Mouse (Mus musculus): ENCODE measurements around the gene Slc51a. TPM values are rescaled to one million over a fixed set of nuclear protein-coding genes. Genes with fewer than 3 reads are reported as not detected.
A peak's percentile ranks its signal among the peaks of the same experiment; 100 is the strongest.

The Slc51a gene
- polyA plus RNA-seq, 1 experiment from 2014 or later = 0.04 TPM

- TF ChIP-seq CTCF (IDR thresholded peaks at IDR 0.05) = no peak
- POLR2A ChIA-PET = no interaction called here
- H3K27me3 ChIP-seq = no peaks in the 10 kb centered on the region
- no peak for ATAC-seq
- CTCF ChIA-PET = interaction anchor here (1.5 to 2.4 kb wide), 3 partner anchors 10 to 113 kb away, joined by 4 to 14 read pairs (median 5); no protein-coding TSS in a partner anchor
- in situ Hi-C loops (cut with MboI; ENCODE audit: low pct_unique_long_range_greater_than_20kb) = no loop called here
- no peak for DNase-seq (ENCODE audit: low read depth, low spot score)
Observed at GRCm38 (mm10) chr16:32509066-32509942, 21.6 kb upstream of the Slc51a start.

- H3K27me3 ChIP-seq = peaks cover 1% of the 10 kb centered on the region
- ChIA-PET POLR2A (no interaction called here), CTCF (interaction anchor here (1.2 to 2.4 kb wide), 6 partner anchors 9 to 122 kb away, joined by 3 to 14 read pairs (median 4); no protein-coding TSS in a partner anchor)
- DNase-seq (ENCODE audit: low read depth, low spot score) (no peak), ATAC-seq (no peak)
- TF ChIP-seq CTCF (IDR thresholded peaks at IDR 0.05) = no peak
- in situ Hi-C loops (cut with MboI; ENCODE audit: low pct_unique_long_range_greater_than_20kb) = no loop called here
Observed at GRCm38 (mm10) chr16:32508506-32509065, 20.9 kb upstream of the Slc51a start.

GRCm38 (mm10) chr16:32508035-32508434 is 20.4 kb upstream of the Slc51a start:
- ATAC-seq (no peak), DNase-seq (ENCODE audit: low read depth, low spot score) (no peak)
- in situ Hi-C loops (cut with MboI; ENCODE audit: low pct_unique_long_range_greater_than_20kb) = no loop called here
- CTCF ChIA-PET = interaction anchor here (0.8 to 2.4 kb wide), 8 partner anchors 8 to 123 kb away, joined by 3 to 14 read pairs (median 4); no protein-coding TSS in a partner anchor
- H3K27me3 ChIP-seq = peaks cover 3% of the 10 kb centered on the region
- POLR2A ChIA-PET = no interaction called here
- TF ChIP-seq CTCF (IDR thresholded peaks at IDR 0.05) = no peak

- DNase-seq (ENCODE audit: low read depth, low spot score) (no peak), ATAC-seq (no peak)
- peaks cover 3% of the 10 kb centered on the region for H3K27me3 ChIP-seq
- in situ Hi-C loops (cut with MboI; ENCODE audit: low pct_unique_long_range_greater_than_20kb) = no loop called here
- POLR2A ChIA-PET = no interaction called here
- no peak for TF ChIP-seq CTCF (IDR thresholded peaks at IDR 0.05)
- CTCF ChIA-PET = interaction anchor here (0.8 to 2.4 kb wide), 8 partner anchors 8 to 123 kb away, joined by 3 to 14 read pairs (median 4); no protein-coding TSS in a partner anchor
Observed at GRCm38 (mm10) chr16:32507407-32507806, 19.7 kb upstream of the Slc51a start.

GRCm38 (mm10) chr16:32506868-32507267 is 19.2 kb upstream of the Slc51a start:
- no peak for TF ChIP-seq CTCF (IDR thresholded peaks at IDR 0.05)
- in situ Hi-C loops (cut with MboI; ENCODE audit: low pct_unique_long_range_greater_than_20kb) = no loop called here
- ChIA-PET CTCF (no interaction called here), POLR2A (no interaction called here)
- no peak for ATAC-seq
- no peak for DNase-seq (ENCODE audit: low read depth, low spot score)
- peaks cover 3% of the 10 kb centered on the region for H3K27me3 ChIP-seq

GRCm38 (mm10) chr16:32506298-32506697 is 18.6 kb upstream of the Slc51a start:
- TF ChIP-seq CTCF (IDR thresholded peaks at IDR 0.05) = no peak
- DNase-seq (ENCODE audit: low read depth, low spot score) = no peak
- peaks cover 4% of the 10 kb centered on the region for H3K27me3 ChIP-seq
- ChIA-PET CTCF (no interaction called here), POLR2A (no interaction called here)
- in situ Hi-C loops (cut with MboI; ENCODE audit: low pct_unique_long_range_greater_than_20kb) = no loop called here
- no peak for ATAC-seq

GRCm38 (mm10) chr16:32503633-32504032 is 16.0 kb upstream of the Slc51a start:
- peaks cover 6% of the 10 kb centered on the region for H3K27me3 ChIP-seq
- ATAC-seq (no peak), DNase-seq (ENCODE audit: low read depth, low spot score) (no peak)
- POLR2A ChIA-PET = no interaction called here
- in situ Hi-C loops (cut with MboI; ENCODE audit: low pct_unique_long_range_greater_than_20kb) = loop anchor here (5.0 kb wide), 2 partner anchors 109 to 386 kb away; no protein-coding TSS in a partner anchor
- CTCF ChIA-PET = no interaction called here
- TF ChIP-seq CTCF (IDR thresholded peaks at IDR 0.05) = no peak

GRCm38 (mm10) chr16:32502621-32503335 is 15.1 kb upstream of the Slc51a start:
- POLR2A ChIA-PET = no interaction called here

GRCm38 (mm10) chr16:32501459-32501858 is 13.8 kb upstream of the Slc51a start:
- in situ Hi-C loops (cut with MboI; ENCODE audit: low pct_unique_long_range_greater_than_20kb) = loop anchor here (5.0 kb wide), 2 partner anchors 111 to 384 kb away; no protein-coding TSS in a partner anchor
- ChIA-PET POLR2A (no interaction called here), CTCF (interaction anchor here (0.7 to 0.9 kb wide), 2 partner anchors 29 to 238 kb away, joined by 3 read pairs; no protein-coding TSS in a partner anchor)
- peaks cover 6% of the 10 kb centered on the region for H3K27me3 ChIP-seq
- ATAC-seq (no peak), DNase-seq (ENCODE audit: low read depth, low spot score) (no peak)
- TF ChIP-seq CTCF (IDR thresholded peaks at IDR 0.05) = no peak

More at GRCm38 (mm10) chr16:32502621-32503335, 15.1 kb upstream of the Slc51a start:
- CTCF ChIA-PET = no interaction called here
- in situ Hi-C loops (cut with MboI; ENCODE audit: low pct_unique_long_range_greater_than_20kb) = loop anchor here (5.0 kb wide), 2 partner anchors 110 to 385 kb away; no protein-coding TSS in a partner anchor
- DNase-seq (ENCODE audit: low read depth, low spot score) (no peak), ATAC-seq (no peak)
- H3K27me3 ChIP-seq = peaks cover 6% of the 10 kb centered on the region
- TF ChIP-seq CTCF (IDR thresholded peaks at IDR 0.05) = no peak

GRCm38 (mm10) chr16:32499430-32500037 is 11.9 kb upstream of the Slc51a start:
- in situ Hi-C loops (cut with MboI; ENCODE audit: low pct_unique_long_range_greater_than_20kb) = loop anchor here (5.0 kb wide), 2 partner anchors 113 to 382 kb away; no protein-coding TSS in a partner anchor
- peak; percentile 67 for ATAC-seq
- DNase-seq (ENCODE audit: low read depth, low spot score) = peak; percentile 20
- ChIA-PET POLR2A (interaction anchor here (0.6 kb wide), 1 partner anchor 354 kb away, joined by 4 read pairs; no protein-coding TSS in a partner anchor), CTCF (interaction anchor here (0.6 to 2.4 kb wide), 18 partner anchors 9 to 271 kb away, joined by 3 to 14 read pairs (median 3); partner anchors contain the start of gene Tfrc)
- peaks cover 6% of the 10 kb centered on the region for H3K27me3 ChIP-seq
- no peak for TF ChIP-seq CTCF (IDR thresholded peaks at IDR 0.05)

Data from Patski (cell line).